Mouse (Mus musculus) layer of hippocampus, adult 2 months (tissue): ENCODE measurements at regions not wholly inside any gene's neighbourhood (a gene's known extent, or its start where the extent isn't known, plus 50 kb on each side); places are given as distances from the start of the nearest gene placed in this dataset.

Source experiments
- DNase-seq, 2 experiments: peaks; one replicate each; pipeline ENCODE4 v3.0.0; 2022; ENCODE audit warnings: low spot score in 2 of 2
- H3K27ac ChIP-seq: fragments of 200-600 bp; 2 replicates; pipeline ENCODE4 v1.8.1; 2022
- H3K4me3 ChIP-seq: fragments of 200-600 bp; 2 replicates; pipeline ENCODE4 v1.8.1; 2022; ENCODE audit warnings: mild to moderate bottlenecking
- CTCF ChIP-seq: fragments of 200-600 bp; conservative IDR thresholded peaks from 2 replicates; pipeline ENCODE4 v1.8.1; 2022; ENCODE audit warnings: antibody characterized with exemption, mild to moderate bottlenecking, moderate library complexity

GRCm38 (mm10) chr11:92743191-92743590 lies 354.6 kb upstream of the Car10 start:
- Histone ChIP-seq H3K27ac (no peak overlapping the region), H3K4me3 (no peak overlapping the region)
- TF ChIP-seq CTCF, result no peak
- no peak for DNase-seq

GRCm38 (mm10) chr11:92758383-92758964 lies 339.4 kb upstream of the Car10 start:
- DNase-seq, result no peak
- no peak for TF ChIP-seq CTCF
- H3K4me3 ChIP-seq, result no peak overlapping the region
- H3K27ac ChIP-seq, result no peak overlapping the region

- H3K4me3 ChIP-seq, result no peak overlapping the region
- no peak for DNase-seq
- peak; percentile 8; the same call in 1 of the 2 replicates for TF ChIP-seq CTCF
These were observed 327.9 kb upstream of the Car10 start for GRCm38 (mm10) chr11:92769936-92770335.

GRCm38 (mm10) chr11:92772916-92773569 lies 324.8 kb upstream of the Car10 start:
- no peak for DNase-seq
- Histone ChIP-seq H3K4me3 (no peak overlapping the region), H3K27ac (no peak overlapping the region)
- no peak for TF ChIP-seq CTCF

More at GRCm38 (mm10) chr11:92769936-92770335, 327.9 kb upstream of the Car10 start:
- H3K27ac ChIP-seq, result no peak overlapping the region

- no peak for DNase-seq
- Histone ChIP-seq H3K27ac (no peak overlapping the region), H3K4me3 (no peak overlapping the region)
- TF ChIP-seq CTCF, result no peak
These were observed 324.3 kb upstream of the Car10 start for GRCm38 (mm10) chr11:92773570-92773929.

- Histone ChIP-seq H3K4me3 (no peak overlapping the region), H3K27ac (no peak overlapping the region)
- peak; percentile 0 to 10 for DNase-seq
- peak; percentile 65 for TF ChIP-seq CTCF
These were observed 323.0 kb upstream of the Car10 start for GRCm38 (mm10) chr11:92774780-92775179.

- TF ChIP-seq CTCF, result no peak
- Histone ChIP-seq H3K27ac (no peak overlapping the region), H3K4me3 (no peak overlapping the region)
- no peak for DNase-seq
These were observed 298.6 kb upstream of the Car10 start for GRCm38 (mm10) chr11:92799267-92799666.
